Mouse (Mus musculus) adrenal gland, postnatal 36 days (tissue): ENCODE data around the gene Traf3ip2. TPM values are rescaled to one million over a fixed set of nuclear protein-coding genes. Genes with fewer than 3 reads are reported as not detected.

Source experiments
- DNase-seq, 2 experiments: peaks; one replicate each; pipeline ENCODE4 v3.0.0; 2021; ENCODE audit warnings: mixed read lengths in 1 of 2
- total RNA-seq, 2 experiments: library from RNA; stranded (reverse); gene quantifications; 2 replicates each; pipeline ENCODE4 v1.2.3; 2021

Traf3ip2 gene
- total RNA-seq, 2 experiments from 2014 or later: 12.5 to 18.9 TPM

- no peak for DNase-seq
Measured at GRCm38 (mm10) chr10:39678199-39678791, 65.6 kb downstream of the Traf3ip2 start.

GRCm38 (mm10) chr10:39681014-39681413, 68.3 kb downstream of the Traf3ip2 start:
- no peak for DNase-seq

- DNase-seq: no peak
Measured at GRCm38 (mm10) chr10:39682556-39682955, 69.8 kb downstream of the Traf3ip2 start.

- DNase-seq: peak; percentile 42 to 59
Measured at GRCm38 (mm10) chr10:39683481-39683880, 70.7 kb downstream of the Traf3ip2 start.

GRCm38 (mm10) chr10:39686811-39687210, 74.1 kb downstream of the Traf3ip2 start:
- DNase-seq: no peak

GRCm38 (mm10) chr10:39687851-39688250, 75.1 kb downstream of the Traf3ip2 start:
- DNase-seq: peak in 1 of 2 experiments; percentile 18

- DNase-seq: no peak
Measured at GRCm38 (mm10) chr10:39691351-39692064, 78.8 kb downstream of the Traf3ip2 start.

- no peak for DNase-seq
Measured at GRCm38 (mm10) chr10:39692152-39692551, 79.4 kb downstream of the Traf3ip2 start.

Other genes starting within 250 kb of the Traf3ip2 start
- 10 to 100 TPM; 44.8 to 69.9 TPM for gene Fyn, start 244.1 kb upstream of the Traf3ip2 start, total RNA-seq
- gene Rev3l, start 119.2 kb downstream of the Traf3ip2 start, total RNA-seq: 10 to 100 TPM; 23.5 to 25.2 TPM